Mouse (Mus musculus) embryonic facial prominence, embryonic 11.5 days (tissue): ENCODE measurements around the gene Smbd1. TPM values are rescaled to one million over a fixed set of nuclear protein-coding genes. Genes with fewer than 3 reads are reported as not detected.

Experiments used
- ATAC-seq: fragments of 200-750 bp; cut with Nextera tagmentation; replicated peaks from 2 replicates; pipeline ENCODE4 v1.8.0; 2017; ENCODE audit warnings: low read depth; ENCODE audit not compliant: insufficient number of reproducible peaks, low FRiP score, low TSS enrichment
- DNase-seq: peaks from one replicate; pipeline ENCODE4 v3.0.0-alpha.2; 2015; ENCODE audit warnings: low spot score
- H3K27ac ChIP-seq: fragments of 300-500 bp; sonication (generic); replicated peaks from 2 replicates; pipeline ENCODE4 v1.5.1; 2014; ENCODE audit warnings: mild to moderate bottlenecking, low read depth, low read length, control low read depth
- H3K27me3 ChIP-seq: fragments of 300-500 bp; sonication (generic); 2 replicates; pipeline ENCODE4 v1.6.1; 2014; ENCODE audit warnings: mild to moderate bottlenecking, low read length, moderate library complexity, mixed read lengths; ENCODE audit not compliant: control insufficient read depth, insufficient read depth
- H3K36me3 ChIP-seq: fragments of 300-500 bp; sonication (generic); replicated peaks from 2 replicates; pipeline ENCODE4 v1.6.1; 2014; ENCODE audit warnings: low read depth, mild to moderate bottlenecking, low read length, moderate library complexity, mixed read lengths; ENCODE audit not compliant: control insufficient read depth, insufficient read depth
- H3K4me1 ChIP-seq: fragments of 300-500 bp; sonication (generic); 2 replicates; pipeline ENCODE4 v1.6.1; 2014; ENCODE audit warnings: low read length, mixed read lengths; ENCODE audit not compliant: control insufficient read depth, insufficient read depth
- H3K4me2 ChIP-seq: fragments of 300-500 bp; sonication (generic); 2 replicates; pipeline ENCODE4 v1.6.1; 2014; ENCODE audit warnings: low read depth, mild to moderate bottlenecking, control low read depth, low read length, moderate library complexity
- H3K4me3 ChIP-seq: fragments of 300-500 bp; sonication (generic); 2 replicates; pipeline ENCODE4 v1.5.1; 2014; ENCODE audit warnings: low read depth, low read length, control low read depth
- H3K9ac ChIP-seq: fragments of 300-500 bp; sonication (generic); replicated peaks from 2 replicates; pipeline ENCODE4 v1.6.1; 2014; ENCODE audit warnings: mild to moderate bottlenecking, control low read depth, low read length
- H3K9me3 ChIP-seq: fragments of 300-500 bp; sonication (generic); replicated peaks from 2 replicates; pipeline ENCODE4 v1.6.1; 2016; ENCODE audit warnings: mild to moderate bottlenecking, low read length, inconsistent platforms, mixed read lengths; ENCODE audit not compliant: control insufficient read depth
- WGBS: fragments of 180-500 bp; shearing (Covaris S2); extraction: QIAGEN DNeasy Blood & Tissue Kit; methylation state at CpG from one replicate; pipeline ENCODE4 v1.1.7; 2014; 5-methylcytosine and 5-hydroxymethylcytosine counted together
- polyA plus RNA-seq: library from polyadenylated mRNA; unstranded; fragments of >200 nt; fragmentation: Nextera tagmentation; extraction: Ambion mirVana; gene quantifications from 2 replicates; pipeline ENCODE4 v1.2.1, GENCODE M21; 2014

The Smbd1 gene
- not detected in 2 replicates for polyA plus RNA-seq

- Histone ChIP-seq H3K4me3 (no peak within 1 kb of the TSS), H3K9ac (no peak within 1 kb of the TSS), H3K4me1 (peaks cover 3% of the 10 kb centered on the region; the same call in 1 of the 2 replicates), H3K27me3 (no peaks in the 10 kb centered on the region), H3K4me2 (no peak within 1 kb of the TSS), H3K27ac (no peak within 1 kb of the TSS), H3K9me3 (no peaks in the 10 kb centered on the region), H3K36me3 (no peaks in the 10 kb centered on the region)
- ATAC-seq = no peak
- WGBS = 86% methylated on average over 4 of the region's 4 CpGs
- DNase-seq = no peak
Measured at GRCm38 (mm10) chr16:32810321-32810720, at the start of gene Smbd1. Gene Smbd1, minus strand, starts transcription at chr16:32810477.

GRCm38 (mm10) chr16:32858771-32859636 lies 48.7 kb upstream of the Smbd1 start:
- Histone ChIP-seq H3K36me3 (no peaks in the 10 kb centered on the region), H3K27me3 (no peaks in the 10 kb centered on the region), H3K27ac (no peak overlapping the region), H3K4me3 (no peak overlapping the region), H3K4me1 (no peaks in the 10 kb centered on the region), H3K4me2 (no peak overlapping the region), H3K9ac (no peak overlapping the region), H3K9me3 (no peaks in the 10 kb centered on the region)
- ATAC-seq (no peak), DNase-seq (no peak)
- 75% methylated on average over 12 of the region's 12 CpGs for WGBS

- Histone ChIP-seq H3K9me3 (no peaks in the 10 kb centered on the region), H3K27ac (no peak overlapping the region), H3K27me3 (no peaks in the 10 kb centered on the region), H3K4me3 (no peak overlapping the region), H3K9ac (no peak overlapping the region), H3K4me2 (no peak overlapping the region), H3K4me1 (no peaks in the 10 kb centered on the region), H3K36me3 (no peaks in the 10 kb centered on the region)
- WGBS = 81% methylated on average over 4 of the region's 4 CpGs
- DNase-seq = no peak
- no peak for ATAC-seq
Measured at GRCm38 (mm10) chr16:32858356-32858755, 48.1 kb upstream of the Smbd1 start.

- Histone ChIP-seq H3K36me3 (no peaks in the 10 kb centered on the region), H3K9ac (no peak overlapping the region), H3K4me3 (no peak overlapping the region), H3K9me3 (no peaks in the 10 kb centered on the region), H3K27ac (no peak overlapping the region), H3K4me2 (no peak overlapping the region), H3K27me3 (no peaks in the 10 kb centered on the region), H3K4me1 (no peaks in the 10 kb centered on the region)
- ATAC-seq = no peak
- 72% methylated on average over 3 of the region's 3 CpGs for WGBS
- DNase-seq = no peak
Measured at GRCm38 (mm10) chr16:32856751-32857150, 46.5 kb upstream of the Smbd1 start.

GRCm38 (mm10) chr16:32854050-32854571 lies 43.8 kb upstream of the Smbd1 start:
- no peak for ATAC-seq

GRCm38 (mm10) chr16:32853492-32854049 lies 43.3 kb upstream of the Smbd1 start:
- Histone ChIP-seq H3K9ac (no peak overlapping the region), H3K4me2 (no peak overlapping the region), H3K4me3 (no peak overlapping the region), H3K27me3 (no peaks in the 10 kb centered on the region), H3K36me3 (no peaks in the 10 kb centered on the region), H3K4me1 (no peaks in the 10 kb centered on the region), H3K27ac (no peak overlapping the region), H3K9me3 (no peaks in the 10 kb centered on the region)
- WGBS = 74% methylated on average over 13 of the region's 13 CpGs
- no peak for DNase-seq
- ATAC-seq = no peak

More at GRCm38 (mm10) chr16:32854050-32854571, 43.8 kb upstream of the Smbd1 start:
- no peak for DNase-seq
- Histone ChIP-seq H3K4me3 (no peak overlapping the region), H3K36me3 (no peaks in the 10 kb centered on the region), H3K4me2 (no peak overlapping the region), H3K9me3 (no peaks in the 10 kb centered on the region), H3K27me3 (no peaks in the 10 kb centered on the region), H3K9ac (no peak overlapping the region), H3K4me1 (no peaks in the 10 kb centered on the region), H3K27ac (no peak overlapping the region)
- WGBS = 86% methylated on average over 2 of the region's 2 CpGs

- Histone ChIP-seq H3K4me3 (no peak overlapping the region), H3K27ac (no peak overlapping the region), H3K9me3 (no peaks in the 10 kb centered on the region), H3K36me3 (no peaks in the 10 kb centered on the region), H3K4me1 (no peaks in the 10 kb centered on the region), H3K27me3 (no peaks in the 10 kb centered on the region), H3K9ac (no peak overlapping the region), H3K4me2 (no peak overlapping the region)
- WGBS = 91% methylated on average over 11 of the region's 11 CpGs
- DNase-seq = no peak
- ATAC-seq = no peak
Measured at GRCm38 (mm10) chr16:32849042-32849830, 39.0 kb upstream of the Smbd1 start.
